Mouse (Mus musculus) cortical plate, adult 2 months (tissue): ENCODE data around the gene Gm19684. TPM values are rescaled to one million over a fixed set of nuclear protein-coding genes. Genes with fewer than 3 reads are reported as not detected.
"Not testable (repeated sequence)": the region's sequence is repeated elsewhere in the genome, so short reads cannot be mapped to it uniquely, and the experiment has no call there.

Source experiments
- H3K27ac ChIP-seq: fragments of 200-500 bp; 2 replicates; pipeline ENCODE4 v1.5.1; 2012; ENCODE audit warnings: low read length, control low read depth, inconsistent platforms; ENCODE audit not compliant: insufficient read depth
- H3K4me1 ChIP-seq: fragments of 200-500 bp; 2 replicates; pipeline ENCODE4 v1.6.1; 2011; ENCODE audit warnings: low read length; ENCODE audit not compliant: control insufficient read depth, insufficient read depth
- H3K4me3 ChIP-seq: fragments of 200-500 bp; 2 replicates; pipeline ENCODE4 v1.5.1; 2011; ENCODE audit warnings: mild to moderate bottlenecking, low read length, control low read depth; ENCODE audit not compliant: insufficient read depth
- CTCF ChIP-seq: fragments of 200-500 bp; IDR thresholded peaks from 2 replicates; pipeline ENCODE4 v1.5.1; 2011; ENCODE audit warnings: mild to moderate bottlenecking, control low read depth, low read length; ENCODE audit not compliant: insufficient read depth; ENCODE audit errors: extremely low read depth
- POLR2A ChIP-seq: fragments of 200-500 bp; IDR thresholded peaks from 2 replicates; pipeline ENCODE4 v1.6.1; 2011; ENCODE audit warnings: mild to moderate bottlenecking, low read length, control low read depth; ENCODE audit not compliant: insufficient read depth; ENCODE audit errors: extremely low read depth
- polyA plus RNA-seq: library from polyadenylated mRNA; depleted of rRNA; stranded (reverse); fragments of >200 nt; gene quantifications from 2 replicates; pipeline ENCODE4 v1.2.3, GENCODE M21; 2012; rRNA removed

Gm19684 gene
- polyA plus RNA-seq = not detected in 2 replicates

DNA sequence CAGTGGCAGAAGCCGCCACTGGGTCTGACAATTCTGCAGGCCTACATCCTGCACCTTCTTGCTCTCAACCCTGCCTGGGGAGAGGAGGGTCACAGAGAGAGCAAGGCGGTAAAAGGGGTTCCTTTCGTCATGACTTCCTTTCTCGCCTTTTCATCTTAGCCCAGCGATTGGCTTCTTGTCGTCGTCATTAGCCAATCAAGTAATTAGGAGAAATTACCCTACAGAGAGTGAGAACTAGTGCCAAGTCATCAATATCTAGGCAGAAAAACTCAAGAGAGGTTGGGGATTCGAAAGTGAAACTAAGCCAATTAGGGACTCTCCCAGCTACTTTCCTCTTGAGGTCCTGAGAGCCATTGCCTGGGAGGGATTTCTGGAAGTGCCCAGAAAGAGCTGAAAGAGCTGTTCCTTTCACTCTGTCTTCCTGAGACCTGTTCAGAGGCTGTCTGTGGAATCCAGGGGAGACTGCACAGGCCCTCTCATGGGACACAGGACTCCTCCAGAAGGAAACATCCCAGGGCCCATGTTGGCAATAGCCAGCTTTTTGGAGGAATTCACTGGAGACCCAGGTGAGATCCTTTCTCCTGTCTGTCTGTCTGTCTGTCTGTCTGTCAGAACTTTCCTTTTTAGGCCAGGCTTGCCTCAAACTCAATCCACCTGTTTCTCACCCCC is at the start of gene Gm19684:
Gene Gm19684, plus strand, starts transcription at position 327 of the 669 bp plus-strand sequence.
- H3K4me3 ChIP-seq = peak within 1 kb of the TSS; percentile 30
- H3K27ac ChIP-seq, H3K4me1 ChIP-seq: not testable (repeated sequence)

DNA sequence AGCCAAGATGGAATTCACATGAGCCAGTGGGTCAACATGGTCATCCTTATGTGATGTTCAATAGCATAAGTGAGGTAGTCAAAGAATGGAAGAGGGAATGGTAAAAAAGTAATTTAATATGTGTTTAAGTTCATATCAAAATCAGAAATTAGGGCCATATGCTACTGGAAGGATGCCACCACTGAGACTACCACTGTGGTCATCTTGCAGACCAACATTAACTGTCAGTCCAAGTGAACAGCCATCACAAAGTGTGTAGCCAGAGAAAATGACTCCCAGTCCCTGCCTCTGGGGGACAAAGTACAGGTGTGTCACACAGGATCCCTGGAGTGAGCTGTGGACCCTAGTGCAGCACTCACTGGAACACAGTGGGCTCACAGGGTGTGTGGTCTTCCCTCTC is 39.6 kb upstream of the Gm19684 start:
- not testable (repeated sequence) for H3K27ac ChIP-seq, H3K4me3 ChIP-seq, H3K4me1 ChIP-seq

DNA sequence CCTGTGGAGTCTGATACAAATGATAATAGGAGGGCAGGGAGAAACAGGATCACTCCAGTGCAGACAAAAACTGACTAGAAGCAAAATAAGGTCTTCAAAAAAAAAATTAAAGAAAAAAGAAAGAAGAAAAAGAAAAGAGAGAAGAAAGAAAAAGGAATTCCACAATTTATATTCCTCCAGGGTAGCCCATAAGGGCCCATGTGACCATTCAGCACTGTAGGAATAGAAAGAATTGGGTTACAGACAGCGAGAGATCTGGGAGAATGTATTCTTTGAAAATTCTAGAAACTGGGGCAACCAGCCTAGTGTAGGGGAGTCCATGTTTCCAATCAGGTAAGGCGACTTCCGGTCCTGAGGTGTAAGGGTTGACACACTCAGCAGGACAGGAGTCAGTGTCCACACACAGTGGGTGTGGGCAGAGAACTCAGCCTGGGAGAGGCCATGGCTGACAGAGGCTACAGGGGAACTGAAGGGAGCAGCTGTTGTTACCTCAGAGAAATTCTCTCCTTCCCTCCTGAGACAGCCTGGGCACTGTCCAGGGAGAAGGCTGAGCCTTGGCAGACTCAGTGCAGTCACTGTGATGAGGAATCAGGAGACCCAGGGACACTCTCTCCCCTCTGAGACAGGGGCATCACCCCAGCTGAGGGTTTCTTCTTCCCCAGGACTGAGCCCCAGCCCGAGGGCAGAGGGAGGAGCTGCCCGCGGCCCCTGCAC is 38.8 kb upstream of the Gm19684 start:
- not testable (repeated sequence) for H3K27ac ChIP-seq, H3K4me1 ChIP-seq
- peak overlapping the region; percentile 45; the same call in 1 of the 2 replicates for H3K4me3 ChIP-seq

DNA sequence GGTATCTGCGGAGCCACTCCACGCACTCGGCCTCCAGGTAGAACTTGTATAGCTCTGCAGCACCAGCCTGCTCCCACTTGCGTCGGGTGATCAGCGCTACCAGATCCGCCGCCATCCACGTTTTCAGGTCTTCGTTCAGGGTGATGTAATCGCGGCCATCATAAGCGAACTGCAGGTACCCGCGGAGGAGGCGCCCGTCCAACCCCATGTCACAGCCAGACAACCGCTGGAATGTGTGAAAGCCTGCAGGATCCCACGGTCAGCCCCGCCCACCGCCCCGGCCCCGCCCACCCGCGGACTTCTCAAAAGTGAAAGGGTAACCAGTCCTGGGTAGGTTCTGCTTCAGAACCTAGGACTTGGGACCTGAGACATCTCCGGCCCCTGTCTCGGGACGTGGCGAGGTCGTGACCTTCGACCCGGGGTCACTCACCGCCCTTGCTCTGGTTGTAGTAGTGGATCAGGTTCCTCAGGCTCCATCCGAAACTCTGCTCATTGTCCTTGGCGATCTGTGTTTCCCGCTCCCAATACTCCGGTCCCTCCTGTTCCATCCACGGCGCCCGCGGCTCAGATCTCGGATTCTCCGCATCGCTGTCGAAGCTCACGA is 38.1 kb upstream of the Gm19684 start:
- Histone ChIP-seq H3K4me1 (no peaks in the 10 kb centered on the region), H3K27ac (no peak overlapping the region), H3K4me3 (peak overlapping the region; percentile 45)
- no peak for TF ChIP-seq CTCF
- no peak for TF ChIP-seq POLR2A

DNA sequence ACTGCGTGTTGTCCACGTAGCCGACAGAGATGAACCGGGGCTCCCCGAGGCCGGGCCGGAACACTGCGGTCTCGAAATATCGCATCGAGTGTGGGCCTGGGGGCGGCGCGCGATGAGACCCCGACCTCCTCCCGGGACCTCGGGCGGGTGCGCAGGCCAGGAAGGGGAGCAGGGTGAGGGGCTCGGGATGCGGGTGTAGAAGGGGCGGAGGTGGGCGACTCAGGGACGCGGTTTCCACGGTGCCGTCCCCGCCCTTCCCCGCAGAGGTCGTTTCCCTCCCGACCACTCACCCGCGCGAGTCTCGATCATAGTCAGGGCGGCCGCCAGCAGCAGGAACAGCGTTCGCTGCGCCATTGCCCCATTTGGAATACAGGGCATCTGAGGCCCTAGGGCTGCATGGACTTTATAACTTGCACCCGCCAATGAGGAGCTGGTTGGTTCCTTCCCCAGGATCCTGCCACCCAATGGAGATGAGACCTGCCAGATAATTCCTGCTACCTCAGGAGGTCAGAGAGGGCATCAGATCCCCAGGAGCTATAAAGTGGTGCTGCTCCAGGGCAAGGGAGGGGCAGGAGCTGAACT is 37.5 kb upstream of the Gm19684 start:
- TF ChIP-seq POLR2A (no peak), CTCF (no peak)
- no peaks in the 10 kb centered on the region for H3K4me1 ChIP-seq

DNA sequence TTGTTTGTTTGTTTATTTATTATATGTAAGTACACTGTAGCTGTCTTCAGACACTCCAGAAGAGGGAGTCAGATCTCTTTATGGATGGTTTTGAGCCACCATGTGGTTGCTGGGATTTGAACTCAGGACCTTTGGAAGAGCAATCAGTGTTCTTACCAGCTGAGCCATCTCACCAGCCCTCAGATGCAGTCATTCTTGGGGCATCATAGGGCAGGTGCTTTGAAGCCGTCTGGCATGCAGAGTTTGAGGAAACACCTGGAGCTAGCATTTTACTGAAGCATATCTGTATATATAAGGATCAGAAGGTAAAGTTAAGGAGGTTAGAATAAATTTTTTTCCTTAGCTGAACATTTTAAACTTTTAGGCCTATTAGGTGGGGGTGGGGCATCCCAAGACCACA is 35.5 kb upstream of the Gm19684 start:
- H3K4me1 ChIP-seq, H3K4me3 ChIP-seq, H3K27ac ChIP-seq: not testable (repeated sequence)

More for the DNA sequence above, 37.5 kb upstream of the Gm19684 start:
- Histone ChIP-seq H3K27ac (no peak overlapping the region), H3K4me3 (peak overlapping the region; percentile 45)

DNA sequence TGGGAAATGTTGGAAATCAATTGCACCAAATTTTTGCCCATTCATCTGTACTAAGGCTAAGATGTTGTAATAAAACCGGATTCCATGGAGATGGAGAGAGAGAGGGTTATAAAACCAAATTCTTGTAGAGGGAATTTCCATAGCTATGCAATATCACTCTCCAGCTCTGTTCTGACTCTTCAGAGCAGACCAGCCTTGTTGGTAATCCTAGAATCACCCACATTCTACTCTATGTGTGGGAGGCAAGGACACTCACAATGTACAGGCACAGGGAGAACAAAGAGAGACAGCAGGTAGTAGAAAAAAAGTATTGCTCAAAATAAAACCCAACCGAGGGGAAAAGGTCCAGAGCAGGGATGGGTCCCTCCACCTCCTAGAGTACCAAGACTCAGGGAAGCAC is 29.5 kb upstream of the Gm19684 start:
- not testable (repeated sequence) for H3K4me3 ChIP-seq, H3K27ac ChIP-seq, H3K4me1 ChIP-seq

DNA sequence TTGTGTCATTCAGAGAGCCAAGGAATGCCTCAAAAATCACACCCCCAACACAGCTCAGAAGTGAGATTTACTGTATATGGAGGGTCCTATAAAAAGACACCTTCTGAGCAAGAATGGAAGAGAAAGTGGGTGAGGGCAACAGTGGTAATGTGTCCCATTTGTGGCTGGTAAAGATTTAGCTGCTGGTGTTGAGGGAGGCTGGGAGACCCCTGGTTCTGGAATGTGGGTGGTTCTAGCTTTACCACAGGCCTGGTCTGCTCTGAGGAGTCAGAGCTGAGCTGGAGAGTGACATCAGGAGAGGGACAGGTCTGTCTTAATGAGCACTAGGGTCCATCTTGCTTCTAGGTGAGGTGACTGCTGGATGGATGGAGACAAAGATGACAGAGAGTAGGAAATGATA is 29.0 kb upstream of the Gm19684 start:
- H3K4me3 ChIP-seq = not testable (repeated sequence)

DNA sequence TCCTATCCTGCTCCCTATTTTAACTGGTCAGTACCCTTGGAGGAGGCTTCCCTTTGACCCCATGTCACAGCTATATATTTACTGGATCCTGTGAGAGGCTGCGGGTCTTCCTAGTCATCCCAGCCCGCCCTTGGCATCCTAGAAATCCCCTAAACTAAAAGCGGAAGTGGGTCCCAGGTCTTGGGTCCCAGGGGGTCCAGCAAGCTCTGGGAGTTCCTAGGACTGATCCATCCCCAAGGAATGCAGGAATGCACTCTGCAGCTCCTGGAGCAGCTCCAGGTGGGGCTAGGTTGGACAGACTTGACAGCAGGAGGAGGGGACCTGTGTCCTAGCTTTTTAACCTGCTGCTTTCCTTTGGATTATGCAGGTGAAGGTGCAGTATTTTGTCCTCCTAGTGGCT is 27.5 kb upstream of the Gm19684 start:
- Histone ChIP-seq H3K4me3 (no peak overlapping the region), H3K4me1 (no peaks in the 10 kb centered on the region), H3K27ac (no peak overlapping the region)
- TF ChIP-seq CTCF = no peak

More for the DNA sequence above, 29.0 kb upstream of the Gm19684 start:
- not testable (repeated sequence) for H3K27ac ChIP-seq, H3K4me1 ChIP-seq

DNA sequence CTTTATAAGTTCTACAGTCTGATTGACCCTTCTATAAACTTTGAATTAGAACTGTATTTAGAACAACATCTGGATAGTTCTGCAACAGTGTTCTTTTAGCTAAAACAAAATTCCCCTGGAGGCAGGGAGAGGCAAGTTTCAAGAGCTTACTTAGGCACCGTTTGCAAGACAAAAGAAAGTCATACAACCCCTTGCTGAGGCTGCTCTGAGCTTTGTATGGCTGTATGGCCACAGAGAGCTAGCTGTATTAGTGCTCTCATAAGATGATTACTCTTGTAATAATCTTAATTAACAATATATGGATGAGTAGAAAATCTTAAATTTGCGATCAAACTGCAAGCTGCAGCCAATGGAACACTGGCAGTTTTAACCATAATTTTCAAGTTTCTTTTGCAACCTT is 21.9 kb upstream of the Gm19684 start:
- not testable (repeated sequence) for H3K27ac ChIP-seq, H3K4me3 ChIP-seq, H3K4me1 ChIP-seq

DNA sequence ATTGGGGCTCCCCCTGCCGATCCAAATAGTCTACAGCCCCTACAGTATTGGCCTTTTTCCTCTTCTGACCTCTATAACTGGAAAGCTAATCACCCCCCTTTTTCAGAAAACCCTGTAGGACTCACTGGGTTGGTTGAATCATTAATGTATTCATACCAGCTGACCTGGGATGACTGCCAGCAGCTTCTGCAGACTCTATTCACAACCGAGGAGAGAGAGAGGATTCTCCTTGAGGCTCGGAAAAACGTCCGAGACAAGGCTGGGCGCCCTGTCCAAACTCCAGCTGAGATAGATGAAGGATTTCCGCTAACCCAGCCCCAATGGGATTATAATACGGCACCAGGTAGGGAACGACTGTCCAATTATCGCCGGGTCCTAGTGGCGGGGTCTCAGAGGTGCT is 19.4 kb upstream of the Gm19684 start:
- H3K4me3 ChIP-seq, H3K27ac ChIP-seq, H3K4me1 ChIP-seq: not testable (repeated sequence)

DNA sequence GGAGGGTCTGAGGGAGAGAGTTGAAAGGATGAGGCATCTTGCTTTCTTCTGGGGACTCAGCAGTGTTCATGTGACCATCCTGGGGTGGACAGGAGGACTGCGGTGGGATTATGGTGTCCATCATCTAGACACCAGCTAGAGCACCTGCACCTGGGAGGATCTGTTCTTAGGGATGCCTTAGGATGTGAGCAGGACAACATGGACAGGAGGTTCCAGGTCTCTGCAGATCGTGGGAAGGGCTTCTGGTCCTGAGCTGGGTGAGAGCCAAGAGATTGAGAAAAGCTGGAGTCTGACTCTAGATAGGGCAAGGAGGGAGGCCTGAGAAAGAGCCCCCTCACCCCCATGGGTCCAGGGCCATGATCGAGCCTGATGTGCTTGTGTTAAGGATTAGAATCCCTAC is 11.3 kb upstream of the Gm19684 start:
- H3K4me1 ChIP-seq, H3K4me3 ChIP-seq, H3K27ac ChIP-seq: not testable (repeated sequence)

DNA sequence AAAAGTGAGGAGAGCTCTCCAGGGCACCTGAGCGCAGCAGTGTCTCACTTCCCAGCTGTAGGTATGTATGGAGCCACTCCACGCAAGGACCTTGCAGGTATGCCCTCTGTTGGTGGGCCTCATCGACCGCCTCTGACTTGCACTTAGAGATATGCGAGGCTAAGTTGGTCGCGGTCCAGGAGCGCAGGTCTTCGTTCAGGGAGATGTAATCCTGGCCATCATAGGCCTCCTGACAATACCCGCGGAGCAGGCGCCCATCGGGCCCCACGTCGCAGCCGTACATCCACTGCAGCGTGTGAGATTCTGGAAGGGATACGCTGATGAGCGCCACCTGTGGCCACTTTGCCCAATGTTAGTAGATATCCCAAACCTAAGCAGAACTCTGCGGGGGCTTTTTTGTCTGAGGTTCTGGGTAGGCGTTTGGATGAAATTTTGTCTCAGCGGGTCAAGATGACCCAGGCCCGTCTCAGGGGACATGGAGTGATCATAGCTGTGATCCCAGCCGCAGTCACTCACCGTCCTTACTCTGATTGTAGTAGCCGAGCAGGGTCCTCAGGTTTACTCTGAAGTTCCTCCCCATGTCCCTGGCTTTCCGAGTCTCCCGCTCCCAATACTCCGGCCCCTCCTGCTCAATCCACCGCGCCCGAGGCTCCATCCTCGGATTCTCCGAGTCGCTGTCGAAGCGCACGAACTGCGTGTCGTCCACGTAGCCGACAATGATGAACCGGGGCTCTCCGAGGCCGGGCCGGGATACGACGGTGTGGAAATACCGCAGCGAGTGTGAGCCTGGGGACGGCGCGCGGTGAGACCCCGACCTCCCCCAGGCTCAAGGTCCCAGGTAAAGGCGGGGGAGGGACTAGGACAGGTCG is 10.6 kb upstream of the Gm19684 start:
- H3K27ac ChIP-seq, H3K4me1 ChIP-seq: not testable (repeated sequence)
- H3K4me3 ChIP-seq = peak overlapping the region; percentile 21; the same call in 1 of the 2 replicates

DNA sequence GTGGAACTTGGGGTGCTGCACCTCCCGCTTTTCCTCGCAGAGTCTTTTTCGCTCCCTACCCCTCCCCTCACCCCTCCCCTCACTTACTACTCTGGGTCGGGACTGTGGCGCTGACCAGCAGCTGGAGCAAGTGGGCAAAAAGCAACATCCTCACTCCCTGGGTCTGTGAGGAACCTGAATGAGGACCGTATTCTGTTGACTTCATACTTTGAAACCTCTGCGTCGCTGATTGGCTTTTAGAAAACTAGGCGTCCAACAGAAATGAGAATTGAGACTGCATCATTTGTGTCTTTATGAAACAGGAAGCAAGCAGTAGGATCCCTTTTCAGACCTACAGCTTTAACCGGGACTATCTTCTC is 10.0 kb upstream of the Gm19684 start:
- not testable (repeated sequence) for H3K27ac ChIP-seq, H3K4me1 ChIP-seq
- peak overlapping the region; percentile 21 for H3K4me3 ChIP-seq
